Mouse (Mus musculus) lung, embryonic 14.5 days (tissue): ENCODE data around the gene Mrpl33. TPM values are rescaled to one million over a fixed set of nuclear protein-coding genes. Genes with fewer than 3 reads are reported as not detected.

ENCODE experiments used
- ATAC-seq: fragments of 200-750 bp; cut with Nextera tagmentation; 2 replicates; pipeline ENCODE4 v1.8.0; 2017; ENCODE audit warnings: mild to moderate bottlenecking, moderate TSS enrichment, moderate library complexity; ENCODE audit not compliant: insufficient read depth
- DNase-seq: peaks from one replicate; pipeline ENCODE4 v3.0.0-alpha.2; 2015
- H3K27ac ChIP-seq: fragments of 300-500 bp; sonication (generic); 2 replicates; pipeline ENCODE4 v1.5.1; 2014; ENCODE audit warnings: low read depth, mild to moderate bottlenecking, moderate library complexity
- H3K27me3 ChIP-seq: fragments of 300-500 bp; sonication (generic); 2 replicates; pipeline ENCODE4 v1.6.1; 2014; ENCODE audit warnings: low read length, control low read depth; ENCODE audit not compliant: insufficient read depth
- H3K36me3 ChIP-seq: fragments of 300-500 bp; sonication (generic); 2 replicates; pipeline ENCODE4 v1.6.1; 2014; ENCODE audit warnings: control low read depth; ENCODE audit not compliant: insufficient read depth
- H3K4me1 ChIP-seq: fragments of 300-500 bp; sonication (generic); 2 replicates; pipeline ENCODE4 v1.6.1; 2014; ENCODE audit warnings: antibody characterized with exemption, control low read depth; ENCODE audit not compliant: insufficient read depth
- H3K4me2 ChIP-seq: fragments of 300-500 bp; sonication (generic); 2 replicates; pipeline ENCODE4 v1.6.1; 2014; ENCODE audit warnings: mild to moderate bottlenecking
- H3K4me3 ChIP-seq: fragments of 300-500 bp; sonication (generic); 2 replicates; pipeline ENCODE4 v1.5.1; 2014; ENCODE audit warnings: low read depth, low read length
- H3K9ac ChIP-seq: fragments of 300-500 bp; sonication (generic); 2 replicates; pipeline ENCODE4 v1.6.1; 2014
- H3K9me3 ChIP-seq: fragments of 300-500 bp; sonication (generic); 2 replicates; pipeline ENCODE4 v1.6.1; 2016; ENCODE audit warnings: low read depth, low read length, control low read depth
- CTCF ChIP-seq: IDR thresholded peaks from 2 replicates; pipeline ENCODE4 v1.5.1; 2016; ENCODE audit warnings: antibody characterized with exemption, low read depth
- WGBS: fragments of 180-500 bp; shearing (Covaris S2); extraction: QIAGEN DNeasy Blood & Tissue Kit; methylation state at CpG from one replicate; pipeline ENCODE4 v1.1.7; 2014; 5-methylcytosine and 5-hydroxymethylcytosine counted together
- polyA plus RNA-seq: library from polyadenylated mRNA; unstranded; fragments of >200 nt; fragmentation: Nextera tagmentation; extraction: Ambion mirVana; gene quantifications from 2 replicates; pipeline ENCODE4 v1.2.1, GENCODE M21; 2014

Gene Mrpl33
- polyA plus RNA-seq, 1 experiment from 2014 or later: 272 TPM

DNA sequence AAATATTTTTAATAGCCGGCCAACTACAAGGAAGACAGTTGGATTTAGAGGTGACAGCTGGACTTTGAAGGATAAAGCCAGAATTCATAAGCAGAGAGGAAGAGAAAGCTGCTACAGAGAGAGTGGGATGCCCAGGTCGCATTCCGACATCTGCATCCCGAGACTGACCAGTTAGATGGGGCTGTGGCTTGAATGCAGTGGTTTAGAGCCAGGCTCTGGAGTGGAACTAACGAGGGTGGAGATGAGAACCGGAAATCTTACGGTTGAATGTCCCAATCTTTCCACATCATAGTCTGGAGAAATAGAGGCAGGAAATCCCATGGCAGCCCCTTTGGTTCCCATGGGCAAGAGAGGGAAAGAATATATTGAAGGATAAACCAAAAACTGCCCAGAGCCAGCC, 30.7 kb upstream of the Mrpl33 start:
- TF ChIP-seq CTCF: no peak
- H3K9ac ChIP-seq: no peak overlapping the region
- ATAC-seq (no peak), DNase-seq (no peak)
- no peak overlapping the region for H3K4me2 ChIP-seq
- peaks cover 4% of the 10 kb centered on the region; the same call in 1 of the 2 replicates for H3K36me3 ChIP-seq
- no peak overlapping the region for H3K27ac ChIP-seq
- WGBS: 88% methylated on average over 7 of the region's 7 CpGs
- no peak overlapping the region for H3K4me3 ChIP-seq
- no peaks in the 10 kb centered on the region for H3K27me3 ChIP-seq
- peaks cover 1% of the 10 kb centered on the region; the same call in 1 of the 2 replicates for H3K4me1 ChIP-seq
- no peaks in the 10 kb centered on the region for H3K9me3 ChIP-seq

DNA sequence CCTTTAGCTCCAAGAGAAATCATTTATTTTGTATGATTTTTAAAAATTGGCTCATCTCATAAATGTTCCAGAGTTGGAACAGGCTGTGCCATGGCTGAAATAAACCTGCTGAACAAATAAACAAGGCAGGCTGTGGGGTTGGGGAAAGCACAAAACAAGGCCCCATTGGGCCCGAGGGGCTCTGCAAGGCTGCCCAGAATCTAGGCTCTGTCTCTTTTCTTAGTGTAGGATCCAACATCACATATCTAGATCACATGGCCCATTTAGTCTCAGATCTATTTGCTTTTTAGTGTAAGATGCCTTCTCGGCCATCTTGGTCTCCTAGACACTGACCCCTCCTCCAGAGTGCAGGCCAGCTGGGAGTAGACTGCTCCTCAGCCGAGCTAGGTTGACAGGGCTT, 30.3 kb upstream of the Mrpl33 start:
- no peak for ATAC-seq
- TF ChIP-seq CTCF: no peak
- H3K36me3 ChIP-seq: peaks cover 4% of the 10 kb centered on the region; the same call in 1 of the 2 replicates
- peaks cover 5% of the 10 kb centered on the region; the same call in 1 of the 2 replicates for H3K4me1 ChIP-seq
- H3K27ac ChIP-seq: no peak overlapping the region
- no peak overlapping the region for H3K4me2 ChIP-seq
- no peak overlapping the region for H3K4me3 ChIP-seq
- H3K9ac ChIP-seq: no peak overlapping the region
- 45% methylated on average over 3 of the region's 3 CpGs for WGBS
- H3K9me3 ChIP-seq: no peaks in the 10 kb centered on the region
- DNase-seq: no peak
- H3K27me3 ChIP-seq: no peaks in the 10 kb centered on the region

- WGBS: 46% methylated on average over 5 of the region's 5 CpGs
- H3K9me3 ChIP-seq: no peaks in the 10 kb centered on the region
- TF ChIP-seq CTCF: no peak
- H3K4me1 ChIP-seq: peaks cover 7% of the 10 kb centered on the region; the same call in 1 of the 2 replicates
- H3K4me2 ChIP-seq: no peak overlapping the region
- no peak overlapping the region for H3K4me3 ChIP-seq
- H3K27ac ChIP-seq: no peak overlapping the region; the same call in 1 of the 2 replicates
- ATAC-seq (no peak), DNase-seq (peak; percentile 25)
- H3K36me3 ChIP-seq: no peaks in the 10 kb centered on the region
- no peaks in the 10 kb centered on the region for H3K27me3 ChIP-seq
- H3K9ac ChIP-seq: no peak overlapping the region
Measured at GRCm38 (mm10) chr5:31567951-31568657, 28.6 kb upstream of the Mrpl33 start.

GRCm38 (mm10) chr5:31571023-31571608, 25.6 kb upstream of the Mrpl33 start:
- ATAC-seq (peak; percentile 71), DNase-seq (peak; percentile 68)
- 11% methylated on average over 20 of the region's 20 CpGs for WGBS
- H3K27ac ChIP-seq: peak overlapping the region; percentile 72; the same call in 1 of the 2 replicates
- no peak for TF ChIP-seq CTCF
- peak overlapping the region; percentile 44 for H3K4me2 ChIP-seq
- peaks cover 7% of the 10 kb centered on the region; the same call in 1 of the 2 replicates for H3K4me1 ChIP-seq
- no peaks in the 10 kb centered on the region for H3K9me3 ChIP-seq
- peak overlapping the region; percentile 28; the same call in 1 of the 2 replicates for H3K9ac ChIP-seq
- no peak overlapping the region; the same call in 1 of the 2 replicates for H3K4me3 ChIP-seq
- H3K36me3 ChIP-seq: no peaks in the 10 kb centered on the region
- H3K27me3 ChIP-seq: no peaks in the 10 kb centered on the region

DNA sequence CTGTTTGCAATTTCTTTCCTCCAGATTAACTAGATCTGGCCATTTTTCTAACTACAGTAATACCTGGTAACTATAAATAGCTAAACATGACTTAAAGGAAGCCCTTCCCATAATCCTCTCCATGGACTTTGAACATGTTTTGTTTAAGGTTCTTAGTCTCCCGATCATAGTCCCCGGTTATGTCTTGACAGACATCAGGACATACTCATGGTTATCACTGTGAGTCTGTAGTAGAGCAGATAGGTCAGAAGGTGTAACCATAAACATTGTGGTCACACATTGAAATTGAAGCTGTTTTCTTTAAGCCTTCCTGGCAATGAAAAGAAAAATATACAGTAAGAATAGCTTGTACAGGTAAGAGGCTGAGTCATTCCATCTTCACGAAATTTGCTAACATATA, 23.0 kb upstream of the Mrpl33 start:
- TF ChIP-seq CTCF: no peak
- H3K4me3 ChIP-seq: no peak overlapping the region
- no peak overlapping the region for H3K9ac ChIP-seq
- H3K27me3 ChIP-seq: no peaks in the 10 kb centered on the region
- H3K27ac ChIP-seq: no peak overlapping the region
- ATAC-seq (no peak), DNase-seq (no peak)
- H3K9me3 ChIP-seq: no peaks in the 10 kb centered on the region
- no peaks in the 10 kb centered on the region for H3K36me3 ChIP-seq
- peaks cover 7% of the 10 kb centered on the region; the same call in 1 of the 2 replicates for H3K4me1 ChIP-seq
- 85% methylated on average over 3 of the region's 3 CpGs for WGBS
- H3K4me2 ChIP-seq: no peak overlapping the region

DNA sequence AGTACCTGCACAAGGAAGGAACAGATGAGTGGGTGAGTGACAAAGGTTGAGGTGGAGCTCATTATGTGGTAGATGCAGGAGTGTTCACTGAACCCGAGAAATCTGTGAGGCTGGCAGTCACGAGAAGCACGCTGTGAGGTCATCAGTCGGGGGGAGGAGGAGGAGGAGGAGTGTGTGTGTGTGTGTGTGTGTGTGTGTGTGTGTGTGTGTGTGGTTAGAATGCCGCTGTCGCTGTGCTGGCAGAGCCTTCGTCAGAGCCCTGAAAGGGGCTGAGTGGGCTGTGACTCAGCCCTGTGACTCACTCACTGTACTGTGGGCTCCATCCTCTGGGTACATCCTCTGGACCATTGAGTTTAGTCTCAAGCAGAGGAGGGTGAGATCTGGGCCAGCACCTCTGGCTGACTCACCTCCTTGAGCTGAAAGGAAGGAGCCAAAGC, 20.2 kb upstream of the Mrpl33 start:
- ATAC-seq (no peak), DNase-seq (no peak)
- Histone ChIP-seq H3K27me3 (no peaks in the 10 kb centered on the region), H3K27ac (no peak overlapping the region), H3K4me3 (no peak overlapping the region), H3K9me3 (no peaks in the 10 kb centered on the region), H3K36me3 (no peaks in the 10 kb centered on the region), H3K9ac (no peak overlapping the region), H3K4me2 (no peak overlapping the region), H3K4me1 (peaks cover under 1% of the 10 kb centered on the region; the same call in 1 of the 2 replicates)
- no peak for TF ChIP-seq CTCF
- 64% methylated on average over 7 of the region's 7 CpGs for WGBS

GRCm38 (mm10) chr5:31581263-31581662, 15.5 kb upstream of the Mrpl33 start:
- Histone ChIP-seq H3K4me3 (no peak overlapping the region), H3K9me3 (no peaks in the 10 kb centered on the region), H3K4me2 (no peak overlapping the region), H3K27me3 (no peaks in the 10 kb centered on the region), H3K4me1 (no peaks in the 10 kb centered on the region), H3K9ac (no peak overlapping the region), H3K27ac (no peak overlapping the region), H3K36me3 (no peaks in the 10 kb centered on the region)
- 70% methylated on average over 6 of the region's 6 CpGs for WGBS
- DNase-seq (no peak), ATAC-seq (no peak)
- no peak for TF ChIP-seq CTCF
